Mouse (Mus musculus): ENCODE results near the gene Cd7.

GRCm38 (mm10) chr11:120987608-120988007, 51.6 kb downstream of the Cd7 start:
- TF ChIP-seq CTCF (IDR thresholded peaks at IDR 0.05 in 2 of 3, conservative IDR thresholded peaks at IDR 0.05 in 1 of 3; ENCODE audit: control insufficient read depth in 1 of 3, insufficient read depth in 1 of 3, low read depth in 2 of 3, low read length in 3 of 3, poor library complexity in 1 of 3, severe bottlenecking in 1 of 3) (peak in 2 of 3 experiments; percentile 11 to 27; a peak in 2 of 6 replicates), EP300 (IDR thresholded peaks at IDR 0.05; ENCODE audit: low read depth in 1 of 2, low read length in 2 of 2) (no peak), MAX (IDR thresholded peaks at IDR 0.05; ENCODE audit: low read length) (no peak), TAL1 (IDR thresholded peaks at IDR 0.05; ENCODE audit: low read length) (no peak), MEF2A (IDR thresholded peaks at IDR 0.05; ENCODE audit: extremely low read depth, insufficient replicate concordance, low read depth, low read length, poor library complexity, severe bottlenecking) (no peak), GABPA (IDR thresholded peaks at IDR 0.05; ENCODE audit: low read depth, low read length) (no peak), SMC3 (IDR thresholded peaks at IDR 0.05; ENCODE audit: low read depth, low read length) (no peak; the same call in 1 of the 2 replicates), UBTF (IDR thresholded peaks at IDR 0.05; ENCODE audit: borderline replicate concordance, insufficient read depth, low read depth, low read length) (no peak), POLR2A (IDR thresholded peaks at IDR 0.05; ENCODE audit: control insufficient read depth in 1 of 2, insufficient read depth in 1 of 2, low read depth in 1 of 2, low read length in 2 of 2, poor library complexity in 1 of 2) (no peak), NRF1 (IDR thresholded peaks at IDR 0.05; ENCODE audit: insufficient read depth, low read depth, low read length, poor library complexity, severe bottlenecking) (no peak), MAZ (IDR thresholded peaks at IDR 0.05; ENCODE audit: low read depth, low read length) (no peak; the same call in 1 of the 2 replicates), MAFK (IDR thresholded peaks at IDR 0.05; ENCODE audit: borderline replicate concordance, low read depth, low read length) (no peak), POLR2AphosphoS2 (IDR thresholded peaks at IDR 0.05; ENCODE audit: low read length) (no peak), ZMIZ1 (IDR thresholded peaks at IDR 0.05; ENCODE audit: low read depth, low read length) (no peak)

All from MEL (cell line).